Mouse (Mus musculus) intestine, embryonic 14.5 days (tissue): ENCODE data around the gene Hectd4. TPM values are rescaled to one million over a fixed set of nuclear protein-coding genes. Genes with fewer than 3 reads are reported as not detected.

ENCODE experiments used
- ATAC-seq: fragments of 200-750 bp; cut with Nextera tagmentation; replicated peaks from 2 replicates; pipeline ENCODE4 v1.8.0; 2017; ENCODE audit warnings: low read depth, moderate number of reproducible peaks, moderate TSS enrichment, moderate library complexity; ENCODE audit not compliant: low FRiP score, low TSS enrichment
- DNase-seq: peaks from one replicate; pipeline ENCODE4 v3.0.0-alpha.2; 2018; ENCODE audit warnings: low spot score
- H3K27ac ChIP-seq: fragments of 300-500 bp; sonication (generic); 2 replicates; pipeline ENCODE4 v1.5.1; 2014; ENCODE audit warnings: low read depth, mild to moderate bottlenecking, control low read depth
- H3K27me3 ChIP-seq: fragments of 300-500 bp; sonication (generic); replicated peaks from 2 replicates; pipeline ENCODE4 v1.6.1; 2014; ENCODE audit warnings: low read length, control low read depth; ENCODE audit not compliant: control insufficient read depth, insufficient read depth
- H3K36me3 ChIP-seq: fragments of 300-500 bp; sonication (generic); 2 replicates; pipeline ENCODE4 v1.6.1; 2014; ENCODE audit warnings: low read length, control low read depth; ENCODE audit not compliant: control insufficient read depth, insufficient read depth
- H3K4me1 ChIP-seq: fragments of 300-500 bp; sonication (generic); replicated peaks from 2 replicates; pipeline ENCODE4 v1.6.1; 2014; ENCODE audit warnings: low read length, control low read depth, mixed read lengths; ENCODE audit not compliant: control insufficient read depth, insufficient read depth
- H3K4me2 ChIP-seq: fragments of 300-500 bp; sonication (generic); 2 replicates; pipeline ENCODE4 v1.6.1; 2014; ENCODE audit warnings: low read length
- H3K4me3 ChIP-seq: fragments of 300-500 bp; sonication (generic); 2 replicates; pipeline ENCODE4 v1.5.1; 2014; ENCODE audit warnings: low read depth, low read length, control low read depth, mixed read lengths
- H3K9ac ChIP-seq: fragments of 300-500 bp; sonication (generic); 2 replicates; pipeline ENCODE4 v1.6.1; 2014; ENCODE audit warnings: mild to moderate bottlenecking, low read length
- H3K9me3 ChIP-seq: fragments of 300-500 bp; sonication (generic); 2 replicates; pipeline ENCODE4 v1.6.1; 2016; ENCODE audit warnings: low read length, control low read depth; ENCODE audit not compliant: control insufficient read depth
- WGBS: fragments of 180-500 bp; shearing (Covaris S2); extraction: QIAGEN DNeasy Blood & Tissue Kit; methylation state at CpG from one replicate; pipeline ENCODE4 v1.1.7; 2014; 5-methylcytosine and 5-hydroxymethylcytosine counted together
- polyA plus RNA-seq: library from polyadenylated mRNA; unstranded; fragments of >200 nt; fragmentation: Nextera tagmentation; extraction: Ambion mirVana; gene quantifications from 2 replicates; pipeline ENCODE4 v1.2.1, GENCODE M21; 2014

Gene Hectd4
- polyA plus RNA-seq, 1 experiment from 2014 or later = 8.1 TPM

DNA sequence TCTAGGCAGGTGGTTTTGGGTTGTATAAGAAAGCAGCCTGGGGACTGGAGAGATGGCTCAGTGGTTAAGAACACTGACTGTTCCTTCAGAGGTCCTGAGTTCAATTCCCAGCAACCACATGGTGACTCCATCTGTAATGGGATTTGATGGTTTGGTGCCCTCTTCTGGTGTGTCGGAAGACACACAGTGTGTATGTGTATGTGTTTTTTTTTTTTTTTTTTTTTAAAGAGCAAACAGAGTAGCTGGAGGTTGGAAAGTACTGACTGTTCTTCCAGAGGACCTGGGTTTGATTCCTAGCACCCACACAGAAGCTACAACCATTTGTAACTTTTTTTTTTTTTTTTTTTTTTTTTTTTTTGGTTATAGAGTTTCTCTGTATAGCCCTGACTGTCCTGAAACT, 12.8 kb downstream of the Hectd4 start:
- Histone ChIP-seq H3K36me3 (no peaks in the 10 kb centered on the region), H3K27ac (no peak overlapping the region), H3K9ac (no peak overlapping the region), H3K9me3 (no peaks in the 10 kb centered on the region), H3K4me2 (no peak overlapping the region), H3K27me3 (no peaks in the 10 kb centered on the region), H3K4me1 (no peaks in the 10 kb centered on the region), H3K4me3 (no peak overlapping the region)
- WGBS = 100% methylated on average over 1 of the region's 1 CpGs
- DNase-seq = no peak
- ATAC-seq = no peak

GRCm38 (mm10) chr5:121233726-121234125, 13.7 kb downstream of the Hectd4 start:
- no peaks in the 10 kb centered on the region for H3K9me3 ChIP-seq
- H3K4me3 ChIP-seq = no peak overlapping the region
- H3K27ac ChIP-seq = no peak overlapping the region
- DNase-seq = no peak
- H3K9ac ChIP-seq = no peak overlapping the region
- H3K36me3 ChIP-seq = no peaks in the 10 kb centered on the region
- no peaks in the 10 kb centered on the region for H3K4me1 ChIP-seq
- WGBS = 58% methylated on average over 2 of the region's 2 CpGs
- no peaks in the 10 kb centered on the region for H3K27me3 ChIP-seq
- H3K4me2 ChIP-seq = no peak overlapping the region
- no peak for ATAC-seq

GRCm38 (mm10) chr5:121236171-121236570, 16.2 kb downstream of the Hectd4 start:
- Histone ChIP-seq H3K4me2 (no peak overlapping the region), H3K4me3 (no peak overlapping the region), H3K4me1 (no peaks in the 10 kb centered on the region), H3K9ac (no peak overlapping the region), H3K36me3 (no peaks in the 10 kb centered on the region), H3K27me3 (no peaks in the 10 kb centered on the region), H3K27ac (no peak overlapping the region), H3K9me3 (no peaks in the 10 kb centered on the region)
- DNase-seq (no peak), ATAC-seq (no peak)
- 71% methylated on average over 5 of the region's 5 CpGs for WGBS

GRCm38 (mm10) chr5:121238208-121238607, 18.2 kb downstream of the Hectd4 start:
- Histone ChIP-seq H3K27ac (no peak overlapping the region), H3K9ac (no peak overlapping the region), H3K9me3 (no peaks in the 10 kb centered on the region), H3K36me3 (no peaks in the 10 kb centered on the region), H3K27me3 (no peaks in the 10 kb centered on the region), H3K4me2 (no peak overlapping the region), H3K4me1 (no peaks in the 10 kb centered on the region), H3K4me3 (no peak overlapping the region)
- 73% methylated on average over 2 of the region's 2 CpGs for WGBS
- ATAC-seq = no peak
- no peak for DNase-seq

- WGBS = 73% methylated on average over 5 of the region's 5 CpGs
- Histone ChIP-seq H3K4me1 (no peaks in the 10 kb centered on the region), H3K4me2 (no peak overlapping the region), H3K27me3 (no peaks in the 10 kb centered on the region), H3K9ac (no peak overlapping the region), H3K36me3 (no peaks in the 10 kb centered on the region), H3K9me3 (no peaks in the 10 kb centered on the region), H3K4me3 (no peak overlapping the region), H3K27ac (no peak overlapping the region)
- DNase-seq = no peak
- no peak for ATAC-seq
Observed at GRCm38 (mm10) chr5:121239846-121240245, 19.8 kb downstream of the Hectd4 start.

- Histone ChIP-seq H3K27me3 (no peaks in the 10 kb centered on the region), H3K4me2 (no peak overlapping the region), H3K4me1 (no peaks in the 10 kb centered on the region), H3K27ac (no peak overlapping the region), H3K4me3 (no peak overlapping the region), H3K36me3 (no peaks in the 10 kb centered on the region), H3K9me3 (no peaks in the 10 kb centered on the region), H3K9ac (no peak overlapping the region)
- DNase-seq (no peak), ATAC-seq (no peak)
Observed at GRCm38 (mm10) chr5:121241182-121241581, 21.2 kb downstream of the Hectd4 start.

DNA sequence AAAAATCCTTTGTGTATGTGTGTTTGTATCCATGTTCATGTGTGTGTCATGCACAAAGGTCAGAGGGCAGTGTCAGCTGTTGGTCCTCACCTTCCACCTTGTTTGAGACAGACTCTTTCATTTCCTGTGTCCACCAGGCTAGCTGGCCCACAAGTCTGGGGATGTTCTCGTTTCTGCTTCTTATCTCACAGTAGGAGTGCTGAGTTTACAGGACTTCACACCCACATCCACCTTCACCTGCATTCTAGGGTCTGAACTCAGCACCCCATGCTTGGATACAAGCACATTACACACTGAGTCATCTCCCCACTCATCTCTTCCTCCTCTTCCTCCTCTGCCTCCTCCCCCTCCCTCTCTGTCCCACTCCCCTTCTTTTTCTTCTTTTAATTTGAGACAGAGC, 22.2 kb downstream of the Hectd4 start:
- Histone ChIP-seq H3K4me3 (no peak overlapping the region), H3K27ac (no peak overlapping the region), H3K4me2 (no peak overlapping the region), H3K36me3 (no peaks in the 10 kb centered on the region), H3K4me1 (no peaks in the 10 kb centered on the region), H3K27me3 (no peaks in the 10 kb centered on the region), H3K9ac (no peak overlapping the region), H3K9me3 (no peaks in the 10 kb centered on the region)
- DNase-seq = no peak
- ATAC-seq = no peak
- 29% methylated on average over 1 of the region's 1 CpGs for WGBS

DNA sequence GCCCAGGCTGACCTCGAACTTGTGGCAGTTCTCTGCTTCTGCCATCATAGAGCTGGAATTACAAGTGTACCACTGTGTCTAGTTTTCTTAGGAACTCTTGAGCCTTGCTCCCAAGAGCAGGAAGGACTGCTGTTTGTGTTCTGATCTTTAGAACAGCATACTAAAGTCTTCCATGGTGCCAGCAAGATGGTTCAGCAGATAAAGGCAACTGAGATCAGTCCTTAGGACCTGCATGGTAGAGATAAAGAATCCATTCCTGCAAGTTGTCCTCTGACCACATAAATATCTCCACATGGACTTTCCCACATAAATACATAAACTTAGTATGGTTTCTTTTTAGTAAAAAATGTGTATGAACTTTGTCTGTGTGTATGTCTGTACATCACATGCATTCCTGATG, 22.7 kb downstream of the Hectd4 start:
- DNase-seq (no peak), ATAC-seq (no peak)
- Histone ChIP-seq H3K4me3 (no peak overlapping the region), H3K27ac (no peak overlapping the region), H3K9me3 (no peaks in the 10 kb centered on the region), H3K9ac (no peak overlapping the region), H3K4me1 (no peaks in the 10 kb centered on the region), H3K27me3 (no peaks in the 10 kb centered on the region), H3K4me2 (no peak overlapping the region), H3K36me3 (no peaks in the 10 kb centered on the region)
- 85% methylated on average over 1 of the region's 1 CpGs for WGBS

DNA sequence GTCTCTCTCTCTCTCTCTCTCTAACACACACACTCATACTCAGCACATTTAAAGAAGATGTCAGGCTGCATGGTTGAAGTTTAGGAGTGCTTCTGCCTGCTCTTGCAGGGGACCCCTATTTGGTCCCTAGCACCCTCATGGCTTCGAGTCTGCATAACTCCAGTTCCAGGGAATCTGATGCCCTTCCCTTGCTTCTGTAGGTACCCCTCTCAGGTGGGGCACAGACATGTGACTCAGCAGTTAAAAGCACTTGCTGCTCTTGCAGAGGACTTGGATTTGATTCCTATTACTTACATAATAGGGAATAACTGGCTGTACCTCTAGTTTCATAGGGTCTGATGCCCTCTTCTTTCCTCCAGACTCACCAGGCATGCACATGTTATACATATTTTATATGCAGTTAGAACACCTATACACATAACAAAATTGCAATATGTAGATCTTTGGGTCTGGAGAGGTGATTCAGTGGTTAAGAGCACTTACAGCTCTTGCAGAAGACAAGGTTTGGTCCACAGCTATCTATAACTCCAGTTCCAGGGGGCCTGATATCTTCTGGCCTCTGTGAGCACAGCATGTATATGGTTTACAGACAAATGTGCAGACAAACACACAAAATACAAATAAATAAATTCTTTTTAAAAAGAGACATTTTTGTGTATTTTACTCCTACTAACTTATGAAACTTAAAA, 23.8 kb downstream of the Hectd4 start:
- Histone ChIP-seq H3K9me3 (no peaks in the 10 kb centered on the region), H3K27me3 (no peaks in the 10 kb centered on the region), H3K36me3 (no peaks in the 10 kb centered on the region), H3K27ac (no peak overlapping the region), H3K4me1 (no peaks in the 10 kb centered on the region), H3K9ac (no peak overlapping the region), H3K4me2 (no peak overlapping the region), H3K4me3 (no peak overlapping the region)
- WGBS = 81% methylated on average over 1 of the region's 1 CpGs
- no peak for ATAC-seq
- no peak for DNase-seq
